Mouse (Mus musculus) neural tube, embryonic 15.5 days (tissue): ENCODE results near the gene Fgfr2. TPM values are rescaled to one million over a fixed set of nuclear protein-coding genes. Genes with fewer than 3 reads are reported as not detected.
A peak's percentile ranks its signal among the peaks of the same experiment; 100 is the strongest.
"Not testable (repeated sequence)": the region's sequence is repeated elsewhere in the genome, so short reads cannot be mapped to it uniquely, and the experiment has no call there.

Source experiments
- ATAC-seq: fragments of 200-750 bp; cut with Nextera tagmentation; 2 replicates; pipeline ENCODE4 v1.8.0; 2017; ENCODE audit warnings: mild to moderate bottlenecking, moderate TSS enrichment, moderate library complexity; ENCODE audit not compliant: low FRiP score
- H3K27ac ChIP-seq: fragments of 300-500 bp; sonication (generic); replicated peaks from 2 replicates; pipeline ENCODE4 v1.5.1; 2015; ENCODE audit warnings: mild to moderate bottlenecking, inconsistent platforms
- H3K27me3 ChIP-seq: fragments of 300-500 bp; sonication (generic); replicated peaks from 2 replicates; pipeline ENCODE4 v1.6.1; 2015; ENCODE audit warnings: inconsistent platforms
- H3K36me3 ChIP-seq: fragments of 300-500 bp; sonication (generic); 2 replicates; pipeline ENCODE4 v1.6.1; 2015; ENCODE audit warnings: inconsistent platforms
- H3K4me1 ChIP-seq: fragments of 300-500 bp; sonication (generic); 2 replicates; pipeline ENCODE4 v1.6.1; 2015; ENCODE audit warnings: inconsistent platforms
- H3K4me2 ChIP-seq: fragments of 300-500 bp; sonication (generic); 2 replicates; pipeline ENCODE4 v1.6.1; 2015; ENCODE audit warnings: inconsistent platforms, mild to moderate bottlenecking, moderate library complexity
- H3K4me3 ChIP-seq: fragments of 300-500 bp; sonication (generic); replicated peaks from 2 replicates; pipeline ENCODE4 v1.5.1; 2015; ENCODE audit warnings: mild to moderate bottlenecking, inconsistent platforms
- H3K9ac ChIP-seq: fragments of 300-500 bp; sonication (generic); replicated peaks from 2 replicates; pipeline ENCODE4 v1.6.1; 2015; ENCODE audit warnings: mild to moderate bottlenecking, inconsistent platforms
- H3K9me3 ChIP-seq: fragments of 300-500 bp; sonication (generic); replicated peaks from 2 replicates; pipeline ENCODE4 v1.6.1; 2016; ENCODE audit warnings: inconsistent platforms
- whole genome bisulfite sequencing: fragments of 180-500 bp; shearing (Covaris S2); methylation state at CpG from one replicate; pipeline ENCODE4 v1.1.7; 2015; ENCODE audit warnings: mixed read lengths; 5-methylcytosine and 5-hydroxymethylcytosine counted together
- polyA plus RNA-seq: library from polyadenylated mRNA; unstranded; fragments of >200 nt; fragmentation: Nextera tagmentation; extraction: Ambion mirVana; gene quantifications from 2 replicates; pipeline ENCODE4 v1.2.1, GENCODE M21; 2015

The Fgfr2 gene
- polyA plus RNA-seq, 1 experiment from 2014 or later: 21.2 TPM

DNA sequence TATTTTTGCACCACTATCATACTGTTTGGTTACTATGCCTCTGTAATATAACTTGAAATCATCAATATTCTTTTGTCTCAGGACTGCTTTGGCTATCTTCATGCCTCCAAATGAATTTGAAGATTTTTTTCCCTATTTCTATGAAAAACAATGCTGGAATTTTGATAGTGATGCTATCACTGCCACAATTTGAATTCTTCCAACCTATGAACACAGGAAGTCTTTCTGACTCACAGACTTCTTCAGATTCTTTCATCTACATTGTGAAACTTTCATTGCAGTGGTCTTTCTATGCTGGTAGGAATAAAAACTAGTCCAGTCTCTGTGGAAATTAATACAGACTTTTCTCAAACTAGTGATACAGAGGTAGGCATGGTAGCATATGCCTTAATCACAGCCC lies 2631.1 kb downstream of the Fgfr2 start:
- no peaks in the 10 kb centered on the region for H3K27me3 ChIP-seq
- H3K36me3 ChIP-seq: peaks cover 8% of the 10 kb centered on the region
- no peak overlapping the region for H3K4me2 ChIP-seq
- H3K9ac ChIP-seq: no peak overlapping the region
- no peak for ATAC-seq
- H3K27ac ChIP-seq: no peak overlapping the region
- H3K4me3 ChIP-seq: no peak overlapping the region
- no peaks in the 10 kb centered on the region for H3K4me1 ChIP-seq
- no peaks in the 10 kb centered on the region for H3K9me3 ChIP-seq

DNA sequence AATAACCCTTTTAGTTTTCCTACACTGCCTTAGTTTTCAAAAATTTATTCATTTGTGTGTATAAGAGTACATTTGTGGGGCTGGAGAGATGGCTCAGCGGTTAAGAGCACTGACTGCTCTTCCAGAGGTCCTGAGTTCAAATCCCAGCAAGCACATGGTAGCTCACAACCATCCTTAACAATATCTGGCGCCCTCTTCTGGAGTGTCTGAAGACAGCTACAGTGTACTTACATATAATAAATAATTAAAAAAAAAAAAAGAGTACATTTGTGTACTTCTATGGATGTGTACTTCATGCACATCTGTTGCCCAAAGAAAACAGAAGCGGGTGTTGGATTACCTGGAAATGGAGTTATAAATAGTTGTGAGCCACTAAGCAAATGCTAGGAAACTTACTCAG lies 2644.1 kb downstream of the Fgfr2 start:
- not testable (repeated sequence) for ATAC-seq, H3K9ac ChIP-seq, H3K4me2 ChIP-seq, H3K27ac ChIP-seq, H3K9me3 ChIP-seq, H3K27me3 ChIP-seq, H3K36me3 ChIP-seq, H3K4me1 ChIP-seq, H3K4me3 ChIP-seq
- WGBS: 93% methylated on average over 3 of the region's 3 CpGs

DNA sequence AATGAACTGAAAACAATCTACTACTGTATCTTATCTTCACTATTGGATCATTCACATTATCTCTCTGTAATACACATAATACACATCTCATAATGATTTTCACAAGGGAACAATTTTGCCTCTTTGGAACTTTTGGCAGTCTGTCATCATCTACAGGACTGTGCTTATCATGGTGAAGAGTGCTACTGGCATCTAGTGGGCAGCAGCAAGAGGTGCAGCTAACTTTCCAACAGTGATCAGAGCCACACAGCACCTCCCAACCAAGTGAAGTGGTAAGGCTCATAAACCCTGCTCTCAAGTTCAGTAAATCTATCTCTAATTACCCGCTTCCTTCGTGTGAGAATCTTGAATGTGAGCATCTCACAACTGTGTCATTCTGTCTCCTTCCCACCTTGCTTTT lies 2647.2 kb downstream of the Fgfr2 start:
- H3K4me3 ChIP-seq: no peak overlapping the region
- H3K27ac ChIP-seq: no peak overlapping the region
- H3K4me2 ChIP-seq: no peak overlapping the region
- H3K36me3 ChIP-seq: peaks cover 8% of the 10 kb centered on the region
- H3K27me3 ChIP-seq: no peaks in the 10 kb centered on the region
- H3K9ac ChIP-seq: no peak overlapping the region
- H3K4me1 ChIP-seq: peaks cover 9% of the 10 kb centered on the region
- ATAC-seq: peak; percentile 80; the same call in 1 of the 2 replicates
- H3K9me3 ChIP-seq: no peaks in the 10 kb centered on the region
- WGBS: 9% methylated on average over 2 of the region's 2 CpGs

DNA sequence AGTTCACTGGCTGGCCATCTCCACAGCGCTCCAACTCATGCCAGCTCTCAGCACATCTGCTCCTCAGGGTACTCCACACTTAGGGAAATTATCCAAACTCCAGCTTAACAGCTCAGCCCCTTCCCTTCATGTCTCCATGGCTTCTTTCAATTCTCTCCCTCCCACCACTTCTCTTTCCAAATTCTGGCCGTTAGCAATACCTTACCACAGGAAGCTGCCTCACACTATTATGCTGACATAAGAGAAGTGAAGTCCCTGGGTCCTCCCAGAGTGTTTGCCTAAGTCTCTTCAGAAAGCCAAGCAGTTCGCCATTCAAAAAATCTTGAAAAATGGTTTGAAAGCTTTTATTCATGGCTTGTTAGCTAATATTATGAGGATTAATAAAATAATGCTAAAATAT lies 2649.3 kb downstream of the Fgfr2 start:
- no peaks in the 10 kb centered on the region for H3K27me3 ChIP-seq
- H3K4me3 ChIP-seq: no peak overlapping the region
- H3K9ac ChIP-seq: no peak overlapping the region
- 69% methylated on average over 3 of the region's 3 CpGs for WGBS
- H3K36me3 ChIP-seq: no peaks in the 10 kb centered on the region
- H3K9me3 ChIP-seq: no peaks in the 10 kb centered on the region
- peaks cover 16% of the 10 kb centered on the region for H3K4me1 ChIP-seq
- no peak overlapping the region for H3K4me2 ChIP-seq
- ATAC-seq: no peak
- H3K27ac ChIP-seq: no peak overlapping the region

DNA sequence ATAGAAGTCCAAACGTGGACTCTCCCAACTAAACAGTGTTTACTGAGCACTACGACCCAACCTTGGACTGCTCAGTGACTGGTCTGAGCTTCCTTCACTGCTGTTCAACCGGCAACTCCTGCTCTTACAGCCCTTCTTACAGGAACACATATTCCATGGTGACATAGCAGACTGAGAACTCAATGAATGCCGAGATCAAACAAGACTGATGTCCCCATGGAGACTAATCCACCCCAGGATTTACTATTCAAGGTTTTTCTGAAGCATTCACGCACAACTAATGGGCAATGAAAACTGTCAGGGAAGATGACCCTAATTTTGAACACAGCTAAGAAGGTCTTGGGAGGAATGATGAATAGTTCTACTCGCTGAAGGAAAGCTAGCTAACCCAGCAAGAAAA lies 2650.5 kb downstream of the Fgfr2 start:
- H3K4me1 ChIP-seq: peaks cover 16% of the 10 kb centered on the region
- no peak overlapping the region for H3K9ac ChIP-seq
- no peaks in the 10 kb centered on the region for H3K27me3 ChIP-seq
- WGBS: 20% methylated on average over 6 of the region's 6 CpGs
- no peak for ATAC-seq
- H3K27ac ChIP-seq: no peak overlapping the region
- no peak overlapping the region for H3K4me3 ChIP-seq
- H3K9me3 ChIP-seq: no peaks in the 10 kb centered on the region
- no peak overlapping the region for H3K4me2 ChIP-seq
- H3K36me3 ChIP-seq: no peaks in the 10 kb centered on the region

DNA sequence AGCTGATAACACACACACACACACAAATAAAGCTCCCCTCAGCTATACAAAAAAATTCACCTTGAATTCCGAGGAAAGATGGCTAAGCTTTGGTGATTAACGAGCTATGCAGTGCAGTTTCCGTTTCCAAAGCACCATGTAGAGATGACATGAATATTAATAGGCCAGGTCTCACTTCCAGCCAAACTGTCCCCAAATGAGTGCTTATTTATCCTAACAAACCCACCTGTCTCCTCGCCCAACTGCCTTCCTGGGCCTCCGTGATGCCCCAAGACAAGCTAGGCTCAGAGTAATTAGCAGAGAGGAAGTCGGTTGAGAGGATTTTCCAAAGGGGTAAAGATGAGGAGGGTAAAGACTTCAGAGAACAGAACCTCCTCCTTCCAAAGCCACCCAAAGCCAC lies 2652.1 kb downstream of the Fgfr2 start:
- Histone ChIP-seq H3K9me3 (no peaks in the 10 kb centered on the region), H3K4me3 (no peak overlapping the region), H3K36me3 (peaks cover 3% of the 10 kb centered on the region; the same call in 1 of the 2 replicates), H3K4me1 (peaks cover 14% of the 10 kb centered on the region), H3K27me3 (no peaks in the 10 kb centered on the region), H3K4me2 (no peak overlapping the region), H3K9ac (no peak overlapping the region), H3K27ac (0 out of 2 replicates have a peak overlapping the region, but pooled peaks have one; percentile 33)
- no peak for ATAC-seq
- WGBS: 17% methylated on average over 6 of the region's 6 CpGs

DNA sequence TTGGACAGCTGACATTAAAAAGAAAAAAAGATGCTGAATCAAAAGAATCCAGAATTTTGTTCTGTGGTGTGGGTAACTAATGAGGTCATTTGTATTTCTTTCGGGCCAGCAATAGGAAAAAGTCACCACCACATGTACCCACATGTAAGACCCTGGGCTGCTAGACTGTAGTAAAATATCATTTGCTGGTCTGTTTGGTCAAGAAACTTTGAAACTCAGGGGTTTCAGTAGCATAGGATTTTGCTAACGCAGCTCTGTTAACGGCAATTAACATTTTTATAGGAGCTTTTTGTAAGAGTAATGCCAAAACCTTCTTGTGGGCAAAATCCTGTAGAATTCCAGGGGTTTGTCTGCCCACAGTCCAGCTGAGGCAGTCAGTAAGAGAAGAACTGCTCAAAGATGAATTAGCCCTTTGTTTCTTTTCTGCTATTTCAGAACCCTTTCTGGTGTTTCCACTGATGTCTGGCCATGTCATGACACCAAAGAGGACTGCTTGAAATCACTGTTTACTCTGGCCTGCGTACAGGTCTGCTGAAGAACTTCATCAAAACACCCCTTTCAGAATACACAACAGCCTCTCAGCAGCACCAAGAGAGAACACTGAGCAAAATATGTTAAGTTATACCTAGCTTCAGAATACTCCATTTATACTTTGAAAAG lies 2667.4 kb downstream of the Fgfr2 start:
- H3K4me3 ChIP-seq: no peak overlapping the region
- H3K9me3 ChIP-seq: no peaks in the 10 kb centered on the region
- peaks cover 47% of the 10 kb centered on the region for H3K36me3 ChIP-seq
- no peaks in the 10 kb centered on the region for H3K4me1 ChIP-seq
- H3K27ac ChIP-seq: no peak overlapping the region
- no peak overlapping the region for H3K9ac ChIP-seq
- WGBS: 67% methylated on average over 4 of the region's 4 CpGs
- H3K27me3 ChIP-seq: no peaks in the 10 kb centered on the region
- ATAC-seq: no peak
- H3K4me2 ChIP-seq: no peak overlapping the region

DNA sequence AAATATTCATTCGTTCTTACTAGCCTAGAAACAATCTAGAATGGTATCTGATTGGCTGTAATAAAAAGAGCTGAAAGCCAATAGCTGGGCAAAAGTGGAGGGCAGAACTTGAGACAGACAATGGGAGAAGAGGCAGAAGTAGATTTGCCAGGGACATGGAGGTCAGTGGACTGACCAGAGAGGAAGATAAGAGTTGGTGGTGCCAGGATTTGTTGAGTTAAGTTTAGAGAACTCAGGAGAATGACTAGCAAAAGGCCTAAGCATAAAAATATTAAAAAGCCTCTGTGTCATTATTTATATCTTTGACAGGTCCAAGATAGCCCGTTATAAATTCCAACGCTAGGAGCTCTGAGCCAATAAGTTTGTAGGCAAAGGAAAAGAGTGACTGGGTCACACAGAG lies 2668.9 kb downstream of the Fgfr2 start:
- Histone ChIP-seq H3K27me3 (no peaks in the 10 kb centered on the region), H3K9me3 (no peaks in the 10 kb centered on the region), H3K9ac (no peak overlapping the region), H3K27ac (no peak overlapping the region), H3K4me3 (no peak overlapping the region), H3K36me3 (peaks cover 37% of the 10 kb centered on the region), H3K4me2 (no peak overlapping the region), H3K4me1 (no peaks in the 10 kb centered on the region)
- ATAC-seq: no peak
- WGBS: 88% methylated on average over 3 of the region's 3 CpGs

DNA sequence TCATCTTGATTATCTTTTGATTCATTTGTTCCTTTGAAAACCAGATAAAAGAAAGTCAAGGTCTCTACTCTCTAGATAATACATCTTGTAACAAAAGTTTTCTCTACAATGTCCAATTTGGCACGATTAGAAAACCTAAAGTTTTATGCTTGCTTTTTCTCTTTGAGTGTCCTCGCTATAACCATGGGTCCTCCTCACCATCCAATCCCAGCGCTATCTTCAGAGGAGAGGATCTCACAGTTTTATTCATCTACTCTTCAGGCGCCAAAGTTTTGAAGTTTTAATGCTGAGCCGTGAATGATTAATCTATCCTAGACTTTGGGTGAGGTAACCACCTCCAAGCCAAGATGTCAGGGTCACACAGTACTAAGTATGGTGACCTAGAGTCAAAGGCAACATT lies 2687.4 kb downstream of the Fgfr2 start:
- Histone ChIP-seq H3K27ac (no peak overlapping the region), H3K4me1 (no peaks in the 10 kb centered on the region), H3K9ac (no peak overlapping the region), H3K9me3 (no peaks in the 10 kb centered on the region), H3K36me3 (no peaks in the 10 kb centered on the region), H3K4me3 (no peak overlapping the region), H3K4me2 (no peak overlapping the region), H3K27me3 (no peaks in the 10 kb centered on the region)
- WGBS: 88% methylated on average over 5 of the region's 5 CpGs
- ATAC-seq: no peak

DNA sequence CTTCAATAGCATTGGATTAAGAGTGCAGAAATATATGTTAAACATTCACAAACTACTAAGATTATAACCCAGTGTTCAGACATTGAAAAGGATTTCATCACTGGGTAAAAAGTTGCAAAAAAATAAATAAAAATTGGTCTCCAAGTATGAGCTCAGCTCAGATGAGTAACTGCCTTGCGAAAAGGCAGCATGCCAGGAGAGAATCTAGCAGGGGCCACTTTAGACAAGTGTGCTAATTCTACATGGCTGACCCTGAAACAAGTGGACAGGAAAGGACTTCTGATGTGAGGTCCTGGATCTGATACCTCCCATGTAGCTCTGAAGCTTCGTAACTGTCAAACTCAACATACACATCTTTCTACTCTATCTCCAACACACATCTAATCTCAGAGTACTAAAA lies 2691.0 kb downstream of the Fgfr2 start:
- WGBS: 94% methylated on average over 2 of the region's 2 CpGs
- Histone ChIP-seq H3K4me2 (no peak overlapping the region), H3K9me3 (no peaks in the 10 kb centered on the region), H3K27ac (no peak overlapping the region), H3K27me3 (no peaks in the 10 kb centered on the region), H3K4me3 (no peak overlapping the region), H3K4me1 (no peaks in the 10 kb centered on the region), H3K36me3 (no peaks in the 10 kb centered on the region), H3K9ac (no peak overlapping the region)
- no peak for ATAC-seq

DNA sequence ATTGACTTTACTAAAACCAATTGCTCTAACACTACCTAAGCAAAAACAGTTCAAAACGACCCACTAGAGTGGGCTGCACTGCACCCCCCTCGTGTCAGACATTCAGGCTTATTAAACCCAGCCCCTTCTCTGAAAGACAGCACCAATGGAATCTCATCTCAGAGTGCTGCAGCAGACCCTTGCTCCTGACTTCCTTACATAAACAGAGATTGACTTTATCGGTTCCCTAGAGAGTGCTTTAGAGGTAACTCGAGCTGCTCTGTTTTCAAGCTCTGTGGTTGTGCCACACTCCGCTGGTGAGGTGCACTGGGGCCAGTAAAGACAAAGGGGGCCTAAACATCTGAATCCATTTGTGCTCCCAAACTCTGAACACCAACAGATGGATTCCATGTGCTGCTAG lies 2696.6 kb downstream of the Fgfr2 start:
- Histone ChIP-seq H3K4me3 (no peak overlapping the region), H3K4me2 (no peak overlapping the region), H3K36me3 (no peaks in the 10 kb centered on the region), H3K9me3 (no peaks in the 10 kb centered on the region), H3K4me1 (peaks cover 4% of the 10 kb centered on the region; the same call in 1 of the 2 replicates), H3K9ac (no peak overlapping the region), H3K27ac (no peak overlapping the region), H3K27me3 (no peaks in the 10 kb centered on the region)
- WGBS: 17% methylated on average over 5 of the region's 5 CpGs
- no peak for ATAC-seq

DNA sequence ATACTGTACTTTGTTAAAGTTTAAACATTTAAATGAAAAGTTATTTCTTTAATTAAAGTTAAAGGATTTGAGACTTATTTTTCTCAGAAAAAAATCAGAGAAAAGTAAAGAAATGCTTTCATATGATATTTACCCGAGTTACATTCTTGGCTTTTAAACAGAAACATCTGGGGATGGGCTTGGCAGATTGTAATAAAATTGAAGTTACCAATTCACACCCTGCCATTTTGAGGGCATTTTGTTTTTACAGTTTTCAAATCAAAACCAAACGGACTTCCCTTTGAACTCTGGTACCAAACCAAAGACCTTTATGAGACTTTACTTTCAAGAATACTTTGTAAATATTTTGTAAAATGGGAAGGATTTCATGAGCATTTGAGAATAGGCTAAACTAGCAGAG lies 2697.2 kb downstream of the Fgfr2 start:
- H3K27ac ChIP-seq: no peak overlapping the region
- H3K4me3 ChIP-seq: no peak overlapping the region
- no peak overlapping the region for H3K4me2 ChIP-seq
- no peaks in the 10 kb centered on the region for H3K36me3 ChIP-seq
- no peak overlapping the region for H3K9ac ChIP-seq
- WGBS: 75% methylated on average over 2 of the region's 2 CpGs
- ATAC-seq: no peak
- no peaks in the 10 kb centered on the region for H3K27me3 ChIP-seq
- peaks cover 4% of the 10 kb centered on the region; the same call in 1 of the 2 replicates for H3K4me1 ChIP-seq
- H3K9me3 ChIP-seq: no peaks in the 10 kb centered on the region
